Mouse (Mus musculus): ENCODE measurements around the gene Cep290.

GRCm38 (mm10) chr10:100619474-100619873 lies 132.1 kb downstream of the Cep290 start:
- TF ChIP-seq POLR2A (IDR thresholded peaks at IDR 0.05; ENCODE audit: borderline replicate concordance, low read depth, low read length) (no peak), CTCF (IDR thresholded peaks at IDR 0.05; ENCODE audit: low read depth, low read length) (no peak)

Data from bone marrow macrophage, adult 2 months (primary cell).